Mouse (Mus musculus) right cerebral cortex, adult 18-20 months (tissue): Measurements from ENCODE around the gene Sppl2a.
A peak's percentile ranks its signal among the peaks of the same experiment; 100 is the strongest.
"Not testable (repeated sequence)": the region's sequence is repeated elsewhere in the genome, so short reads cannot be mapped to it uniquely, and the experiment has no call there.

ENCODE experiments used
- DNase-seq: peaks from one replicate; pipeline ENCODE4 v3.0.0; 2022; ENCODE audit warnings: mixed read lengths

Sppl2a gene

DNA sequence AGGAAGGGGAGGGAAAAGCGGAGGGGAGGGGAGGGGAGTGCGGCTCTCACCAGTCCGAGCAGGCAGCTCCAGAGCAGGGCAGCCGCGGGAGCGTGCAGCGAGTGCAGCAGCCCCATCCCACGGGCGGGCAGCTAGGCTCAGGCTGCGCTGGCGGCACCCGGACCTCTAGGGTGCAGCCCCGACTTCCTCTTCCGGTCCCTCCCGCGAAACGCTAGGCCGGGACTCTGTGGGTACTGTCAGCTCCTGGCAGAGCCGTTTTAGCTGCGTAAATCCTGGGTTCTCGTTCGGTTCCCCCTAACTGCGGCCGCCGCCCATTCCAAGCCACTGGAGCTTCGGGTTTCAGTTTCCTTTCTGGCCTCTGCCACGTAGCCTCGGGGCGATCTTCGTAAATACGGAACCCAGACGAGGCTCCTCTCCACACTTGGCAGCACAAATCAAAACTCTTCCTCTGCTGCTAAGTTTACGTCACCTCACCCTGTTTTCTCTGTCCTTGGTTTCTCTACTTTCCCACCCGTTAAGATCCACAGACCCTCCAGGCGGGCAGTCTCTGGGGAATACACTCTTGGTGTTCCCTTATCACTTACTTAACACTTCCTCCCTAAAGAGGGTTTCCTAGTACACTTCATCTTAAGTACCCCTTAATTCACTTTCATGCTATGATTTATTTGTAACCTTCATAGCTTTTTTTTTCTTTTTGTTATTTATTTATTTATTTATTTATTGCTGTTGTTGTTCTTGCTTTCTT is at the start of gene Sppl2a:
Gene Sppl2a, minus strand, starts transcription at position 339 of the 745 bp plus-strand sequence.
- DNase-seq = peak; percentile 91

DNA sequence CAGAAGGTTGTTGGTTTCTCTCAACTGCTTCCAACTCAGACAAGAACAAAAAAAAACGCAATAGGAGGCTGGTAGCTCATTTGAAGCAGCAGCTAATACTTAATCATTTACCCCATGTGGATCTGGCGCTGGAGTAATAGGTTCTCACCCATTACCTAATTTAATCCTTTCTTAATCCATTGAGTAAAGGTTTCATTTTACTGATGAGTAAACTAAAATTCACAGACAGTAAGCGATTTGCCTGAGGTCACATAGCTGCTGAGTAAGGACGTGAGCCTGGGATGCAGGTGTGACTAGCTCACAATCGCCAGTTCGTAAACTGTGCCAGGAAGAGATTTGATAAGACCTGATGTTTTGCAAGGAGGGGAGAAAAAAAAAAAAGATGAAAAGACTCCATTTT is 44.4 kb upstream of the Sppl2a start:
- DNase-seq = no peak

DNA sequence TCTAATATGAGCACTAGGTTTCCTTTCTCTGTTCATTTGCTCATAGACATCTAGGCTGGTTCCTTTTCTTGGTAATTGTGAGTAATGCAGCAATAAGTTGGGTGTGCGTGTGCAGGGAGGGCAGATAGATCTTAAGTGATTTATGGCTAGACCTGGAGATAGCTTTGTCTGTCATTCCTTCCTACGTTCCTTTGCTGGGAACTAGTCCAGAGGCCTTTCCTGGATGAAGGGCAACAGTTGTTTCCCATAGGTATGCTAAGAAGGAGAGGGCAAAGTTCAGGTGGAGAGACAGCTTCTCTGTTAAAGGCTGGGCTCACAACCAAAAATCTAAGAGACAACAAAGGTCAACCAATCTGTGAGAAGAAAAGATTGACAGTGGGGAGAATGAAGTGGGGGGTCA is 28.7 kb upstream of the Sppl2a start:
- no peak for DNase-seq

DNA sequence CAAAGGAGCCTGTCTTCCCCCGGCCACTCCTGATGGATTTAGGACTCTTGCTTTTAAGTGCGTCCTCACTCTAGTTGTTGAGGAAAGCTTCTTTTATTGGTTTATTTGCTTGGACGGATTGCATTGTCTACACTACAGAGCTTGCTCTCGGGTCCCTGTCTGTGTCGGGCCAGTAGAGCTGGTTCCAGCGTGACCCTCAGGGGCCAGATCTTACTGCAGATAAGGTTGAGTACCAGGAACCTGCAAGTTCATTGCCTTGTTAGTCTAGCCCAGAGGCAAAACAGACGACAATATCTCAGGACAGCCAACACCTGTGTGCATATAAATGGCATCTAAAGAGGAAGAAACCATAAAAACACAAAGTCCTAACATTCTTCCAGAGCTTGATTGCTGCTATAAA is 22.6 kb upstream of the Sppl2a start:
- no peak for DNase-seq

DNA sequence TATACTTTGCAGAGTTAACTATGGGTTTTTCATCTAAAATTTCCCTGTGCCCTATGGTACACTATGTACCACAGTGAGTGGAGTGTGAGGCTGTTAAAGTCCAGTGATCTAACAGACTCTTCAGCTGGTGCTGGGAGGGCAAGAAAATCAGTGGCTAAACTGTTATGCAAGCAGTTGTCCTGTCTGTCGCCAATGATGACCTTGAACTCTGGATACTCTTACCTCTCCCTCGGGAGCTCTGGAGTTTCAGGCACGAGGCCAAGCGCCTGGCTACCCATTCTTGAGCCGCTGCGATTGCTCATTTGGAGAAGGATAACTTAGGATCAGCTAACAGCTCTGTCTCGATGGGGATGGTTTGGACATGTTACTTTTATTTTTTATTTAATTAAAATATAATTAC is 18.1 kb upstream of the Sppl2a start:
- DNase-seq = no peak

DNA sequence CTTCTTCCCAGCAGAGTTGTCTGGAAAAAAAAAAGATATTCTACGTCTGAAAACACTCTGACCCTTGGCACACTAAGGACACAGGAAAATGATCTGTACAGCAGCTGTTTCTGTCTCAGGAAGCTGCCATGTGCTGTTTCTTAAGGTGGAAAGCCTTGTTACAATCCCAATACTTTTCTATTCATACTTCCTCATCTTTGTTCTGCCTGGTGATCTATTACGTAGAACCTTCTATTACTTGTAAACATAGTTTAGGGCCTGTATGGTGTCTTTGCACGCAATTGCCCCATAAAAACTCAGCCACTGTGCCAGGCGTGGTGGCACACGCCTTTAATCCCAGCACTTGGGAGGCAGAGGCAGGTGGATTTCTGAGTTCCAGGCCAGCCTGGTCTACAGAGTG is 17.4 kb upstream of the Sppl2a start:
- DNase-seq = no peak

DNA sequence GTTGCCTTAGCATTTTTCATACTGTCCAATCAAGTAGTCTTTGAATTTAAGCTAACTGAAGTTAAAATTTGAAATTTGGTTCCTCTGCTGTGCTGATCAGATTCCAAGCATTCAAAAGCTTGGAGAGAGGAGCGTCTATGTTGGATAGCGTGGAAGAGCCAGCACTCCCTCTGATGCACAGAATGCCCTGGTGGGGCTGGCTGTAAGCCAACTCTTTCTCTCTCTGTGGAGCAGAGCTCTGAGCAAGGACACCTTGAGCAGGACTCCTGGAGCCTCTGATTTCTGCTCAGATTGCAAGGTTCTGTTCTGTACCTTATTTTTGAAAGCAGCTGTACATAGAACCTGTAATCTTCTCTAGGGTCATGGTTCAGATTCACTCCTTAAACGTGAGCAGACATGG is 16.8 kb upstream of the Sppl2a start:
- DNase-seq = no peak

DNA sequence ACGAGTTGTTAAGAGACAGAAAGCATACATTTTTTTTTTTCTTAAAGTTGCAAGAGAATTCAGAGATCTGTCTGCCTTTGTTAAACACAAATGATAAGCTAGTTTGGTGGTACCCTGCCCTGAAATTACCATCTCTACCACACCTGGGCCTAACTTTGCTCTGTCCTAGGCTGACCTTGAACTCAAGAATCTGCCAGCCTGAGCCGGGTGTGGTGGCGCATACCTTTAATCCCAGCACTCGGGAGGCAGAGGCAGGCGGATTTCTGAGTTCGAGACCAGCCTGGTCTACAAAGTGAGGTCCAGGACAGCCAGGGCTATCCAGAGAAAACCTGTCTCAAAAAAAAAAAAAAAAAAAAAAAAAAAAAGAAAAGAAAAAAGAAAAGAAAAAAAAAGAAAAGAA is 16.3 kb upstream of the Sppl2a start:
- not testable (repeated sequence) for DNase-seq

DNA sequence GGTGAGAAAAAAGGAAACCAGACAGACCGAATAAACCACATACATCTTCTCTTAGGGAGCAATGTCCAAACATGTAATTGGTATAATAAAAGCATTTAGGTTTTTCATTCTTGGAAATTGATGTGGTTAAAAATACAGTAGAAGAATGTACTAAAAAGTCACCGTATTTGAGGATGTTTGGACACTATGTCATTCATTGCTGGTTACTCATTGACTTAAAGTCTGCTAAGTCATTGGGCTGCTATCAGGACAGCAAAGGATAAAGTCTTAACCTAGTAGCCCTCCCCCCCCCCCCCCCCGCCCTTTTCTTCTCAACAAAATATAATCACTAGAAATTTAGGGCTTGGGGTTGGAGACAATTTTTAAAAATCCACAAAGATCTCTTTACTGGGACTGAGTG is 15.2 kb upstream of the Sppl2a start:
- DNase-seq = no peak

DNA sequence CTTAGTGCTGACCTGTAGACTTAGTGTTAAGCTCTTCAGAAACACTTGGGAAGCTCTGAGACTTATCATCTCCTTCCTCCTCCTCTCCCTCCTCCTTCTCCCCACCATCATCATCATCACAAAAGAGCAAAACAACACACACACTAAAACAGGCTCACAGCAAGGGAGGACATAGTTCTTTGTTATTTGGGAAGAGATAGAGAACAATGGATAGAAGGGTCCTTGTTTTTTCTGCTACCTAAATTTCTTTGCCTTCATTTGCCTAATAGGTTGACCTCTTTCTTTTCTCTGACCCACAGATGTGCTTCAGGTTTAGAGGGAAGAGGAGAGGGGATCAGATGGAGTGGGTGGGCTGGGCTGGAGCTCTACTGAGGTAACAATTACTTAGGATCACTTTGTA is 14.6 kb upstream of the Sppl2a start:
- no peak for DNase-seq

DNA sequence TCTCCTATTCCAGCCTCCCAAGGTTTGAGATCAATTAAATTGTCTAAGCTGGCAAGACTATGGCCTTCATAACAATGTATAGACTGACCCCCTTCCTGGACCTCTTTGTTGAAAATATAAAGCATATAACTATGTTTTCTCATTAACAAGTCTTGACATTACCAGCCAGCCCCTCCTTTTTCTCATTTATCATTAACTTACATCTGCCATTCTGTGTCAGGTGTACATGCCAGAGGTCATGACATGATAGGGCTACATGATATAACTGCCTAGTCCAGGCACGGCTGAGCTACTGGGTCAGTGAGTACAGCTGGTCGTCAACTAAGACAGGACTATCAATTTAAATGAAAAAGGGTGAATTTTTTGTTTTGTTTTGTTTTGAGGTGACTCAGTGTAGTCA is 10.2 kb upstream of the Sppl2a start:
- DNase-seq = no peak

DNA sequence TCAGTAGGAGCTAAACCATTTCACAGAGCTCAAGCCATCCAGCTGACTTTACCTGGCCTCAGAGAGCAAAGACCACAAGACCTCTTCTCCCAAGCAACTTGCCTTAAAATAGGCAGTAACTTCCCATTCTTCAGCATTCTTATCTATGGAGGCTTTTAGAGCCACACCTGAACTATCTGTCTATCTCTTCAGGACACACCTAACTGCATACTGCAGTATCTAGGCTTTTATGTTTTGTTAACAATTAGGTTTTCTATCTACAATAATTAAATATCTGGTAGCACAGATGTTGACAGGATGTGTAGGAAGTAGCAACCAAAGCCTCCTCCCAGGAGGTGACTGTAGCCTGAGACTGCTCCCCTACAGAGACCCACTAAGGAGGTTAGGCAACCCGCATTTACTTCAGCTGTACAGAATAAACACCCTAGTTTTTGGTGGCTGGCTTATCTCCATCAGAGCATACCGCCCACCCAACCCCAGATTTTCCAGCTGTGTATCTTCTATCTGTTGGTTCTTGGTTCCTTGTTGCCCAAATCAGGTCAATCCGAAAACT is 7.4 kb upstream of the Sppl2a start:
- DNase-seq = no peak

DNA sequence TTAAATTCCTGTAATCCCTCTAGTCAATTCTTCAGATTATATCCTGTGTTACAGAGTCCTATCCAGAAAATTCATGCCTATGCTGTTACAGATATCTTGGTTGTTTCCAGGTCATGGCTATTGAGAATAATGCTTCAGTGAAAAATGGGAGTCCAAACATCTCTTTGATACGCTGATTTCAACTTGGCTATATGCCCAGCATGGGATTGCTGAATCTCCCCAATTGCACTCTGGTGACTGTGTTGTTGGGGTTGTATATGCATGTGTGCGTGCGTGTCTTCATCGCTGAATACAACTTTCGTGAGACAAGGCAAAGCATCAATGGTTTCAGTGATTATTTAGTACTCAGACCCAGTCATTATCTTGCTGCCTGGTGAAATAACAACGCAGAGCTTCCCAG is 5.0 kb upstream of the Sppl2a start:
- DNase-seq = no peak

DNA sequence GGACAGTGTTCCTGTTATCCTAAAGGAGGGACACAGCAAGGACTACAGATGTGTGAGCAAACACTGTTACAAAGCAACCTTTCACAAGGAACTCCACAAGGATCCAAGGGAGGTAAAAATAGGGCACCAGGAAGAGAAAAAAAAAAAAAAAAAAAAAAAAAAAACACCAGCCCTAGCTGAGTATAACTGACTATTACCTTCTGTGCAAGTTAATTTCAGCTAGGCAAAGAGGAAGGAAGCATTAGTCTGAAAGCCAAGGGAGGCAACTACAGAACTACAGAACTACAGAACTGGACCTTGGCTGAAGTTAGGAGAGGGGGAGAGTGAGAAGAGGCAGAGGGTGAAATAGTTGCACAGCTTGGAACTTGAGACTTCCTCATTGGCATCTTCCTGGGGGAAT is 886 bp upstream of the Sppl2a start:
- DNase-seq = no peak

DNA sequence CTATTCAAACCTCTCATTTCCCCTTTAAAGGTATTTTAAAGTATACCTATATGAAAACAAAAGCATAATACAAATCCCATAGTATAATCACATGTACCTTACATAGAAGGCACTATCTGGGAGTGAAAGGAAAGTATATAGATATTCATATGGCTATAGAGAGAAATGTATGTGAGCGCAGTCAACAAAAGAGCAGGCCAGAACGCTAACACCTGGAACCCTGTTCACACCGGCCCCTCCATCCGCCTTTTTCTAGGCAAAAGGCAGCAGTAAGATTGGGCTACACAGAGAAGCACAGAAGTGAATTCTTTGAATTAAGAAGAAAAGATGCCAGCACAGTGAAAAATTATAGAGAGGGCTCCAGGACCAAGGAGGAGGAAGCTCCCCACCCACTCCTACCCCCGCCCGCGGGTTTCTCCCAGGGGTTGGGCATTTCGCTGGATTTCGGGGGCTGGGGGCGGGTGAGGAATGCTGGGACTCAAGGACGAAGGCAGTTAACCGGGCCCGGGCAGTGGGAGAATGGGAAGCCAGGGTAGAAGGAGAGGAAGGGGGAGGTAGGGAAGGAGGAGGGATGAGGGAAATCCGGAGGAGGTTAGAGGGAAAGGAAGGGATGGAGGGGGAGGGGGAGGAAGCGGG is 656 bp downstream of the Sppl2a start:
- no peak for DNase-seq

DNA sequence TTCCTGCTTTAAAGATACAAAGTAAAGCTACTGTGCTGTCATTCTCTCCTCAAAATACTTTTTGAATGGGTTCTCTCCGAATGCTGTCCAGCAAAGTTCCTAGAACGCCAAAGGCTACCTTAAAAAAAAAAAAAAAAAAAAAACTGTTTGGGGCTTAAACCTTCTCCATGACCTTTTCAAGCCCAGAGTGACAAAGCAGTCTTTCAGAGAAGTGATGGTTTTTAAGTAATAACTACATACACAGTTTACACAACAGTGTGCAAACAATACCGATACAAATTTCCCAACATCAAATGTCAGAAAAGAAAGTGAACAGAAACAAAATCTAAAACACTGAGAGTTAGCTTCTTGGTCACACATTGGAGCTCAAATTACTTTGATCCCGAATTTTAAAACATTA is 1.3 kb downstream of the Sppl2a start:
- no peak for DNase-seq

DNA sequence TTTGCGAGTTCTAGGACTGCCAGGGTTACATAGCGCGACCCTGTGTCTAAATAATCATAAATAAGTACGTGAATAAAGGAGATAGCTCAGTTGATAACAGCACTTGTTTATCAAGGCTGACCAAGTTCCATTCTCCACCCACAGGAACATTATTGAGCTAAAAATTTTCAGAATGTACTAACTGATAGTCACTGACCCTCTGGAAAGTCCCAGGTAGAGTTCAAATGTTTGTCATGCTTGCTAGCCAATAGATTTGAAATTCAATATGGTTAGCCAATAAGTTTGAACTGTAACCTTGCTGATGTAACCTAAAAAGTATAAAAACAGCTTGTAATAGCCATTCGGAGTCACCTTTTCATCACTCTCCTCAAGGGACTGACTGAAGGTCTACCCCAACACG is 4.4 kb downstream of the Sppl2a start:
- no peak for DNase-seq

DNA sequence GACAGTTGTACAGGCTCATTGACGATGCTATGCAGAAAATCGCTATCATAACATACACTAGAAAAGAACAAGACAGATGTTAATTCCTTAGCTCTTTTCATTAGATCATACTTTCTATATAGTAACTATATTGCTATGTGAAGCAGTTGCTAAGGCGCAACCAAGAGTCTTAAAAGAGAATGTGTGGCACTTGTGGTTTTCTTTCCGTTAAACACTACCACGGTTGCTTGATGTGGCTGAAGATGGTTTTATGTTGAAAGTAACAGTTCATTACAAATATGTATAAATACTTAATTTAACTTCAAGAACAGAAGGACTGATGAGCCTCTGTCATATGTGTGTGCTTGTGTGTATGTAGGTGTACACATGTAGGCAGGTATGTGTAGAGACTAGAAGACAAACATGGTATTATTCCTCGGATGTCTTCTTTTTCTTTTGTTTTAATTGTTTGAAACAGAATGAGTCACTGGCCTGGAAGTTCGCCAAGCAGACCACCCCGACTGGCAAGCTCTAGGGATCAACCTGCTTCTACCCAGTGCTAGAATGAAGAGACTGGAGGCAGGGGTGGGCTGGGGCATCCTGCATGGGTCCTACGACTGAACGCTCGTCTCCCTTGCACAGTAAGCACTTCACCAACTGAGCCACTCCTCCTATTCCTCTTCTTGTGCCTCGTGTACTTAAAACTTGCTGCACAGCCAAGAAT is 12.5 kb downstream of the Sppl2a start:
- no peak for DNase-seq

DNA sequence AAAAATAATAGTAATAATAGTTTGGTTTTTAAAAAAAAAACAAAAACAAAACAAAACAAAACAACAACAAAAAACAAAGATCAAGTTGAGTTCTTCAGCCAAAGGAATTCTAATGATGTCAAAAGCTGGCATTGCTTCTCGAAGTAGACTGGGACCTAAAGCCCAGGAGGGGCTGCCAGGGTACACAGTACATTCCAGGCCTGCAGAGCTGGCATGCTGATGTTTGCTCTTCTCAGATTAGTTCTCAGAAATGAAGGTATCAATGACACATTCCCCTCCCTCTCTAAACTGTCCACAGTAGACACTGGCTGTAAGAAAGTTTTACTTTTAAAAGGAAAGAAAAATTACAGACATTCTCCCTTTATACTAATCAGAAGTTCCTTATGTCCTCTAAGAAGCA is 16.8 kb downstream of the Sppl2a start:
- no peak for DNase-seq

DNA sequence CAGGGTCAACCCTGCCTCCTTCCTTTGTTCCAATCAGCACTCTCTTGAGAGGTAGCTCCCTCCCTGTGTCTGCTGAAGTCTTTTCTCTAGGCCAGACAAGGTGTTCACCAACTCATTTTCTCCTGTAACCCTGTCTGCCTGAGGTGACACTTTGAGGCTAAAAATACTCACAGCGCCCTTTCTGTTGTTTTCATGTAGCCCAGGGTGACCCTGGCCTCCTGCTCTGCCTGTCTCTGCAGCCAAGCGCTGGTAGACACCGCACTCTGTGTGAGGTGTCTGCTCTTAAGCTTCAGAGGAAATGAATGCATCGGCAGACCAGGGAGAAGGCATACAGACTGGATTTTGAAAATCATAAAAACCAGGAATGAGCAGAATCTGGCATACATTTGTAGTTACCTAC is 18.9 kb downstream of the Sppl2a start:
- no peak for DNase-seq

DNA sequence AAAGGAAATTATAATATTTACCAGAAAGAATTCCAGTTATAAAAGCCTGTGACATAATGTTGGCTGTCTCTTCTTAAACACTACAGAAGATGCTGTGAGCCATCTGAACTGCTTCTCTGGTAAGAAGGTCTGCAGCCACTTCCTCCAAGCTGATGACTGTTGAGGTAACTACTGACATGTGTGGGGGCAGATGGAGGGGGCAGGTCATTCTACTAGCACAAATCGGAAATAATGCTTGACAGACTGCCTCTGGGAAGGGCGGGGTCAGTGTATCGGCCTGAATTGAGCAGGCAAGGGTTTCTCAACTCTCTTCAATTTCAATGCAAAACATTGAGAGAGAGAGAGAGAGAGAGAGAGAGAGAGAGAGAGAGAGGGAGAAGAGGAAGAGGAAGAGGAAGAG is 28.9 kb downstream of the Sppl2a start:
- no peak for DNase-seq

DNA sequence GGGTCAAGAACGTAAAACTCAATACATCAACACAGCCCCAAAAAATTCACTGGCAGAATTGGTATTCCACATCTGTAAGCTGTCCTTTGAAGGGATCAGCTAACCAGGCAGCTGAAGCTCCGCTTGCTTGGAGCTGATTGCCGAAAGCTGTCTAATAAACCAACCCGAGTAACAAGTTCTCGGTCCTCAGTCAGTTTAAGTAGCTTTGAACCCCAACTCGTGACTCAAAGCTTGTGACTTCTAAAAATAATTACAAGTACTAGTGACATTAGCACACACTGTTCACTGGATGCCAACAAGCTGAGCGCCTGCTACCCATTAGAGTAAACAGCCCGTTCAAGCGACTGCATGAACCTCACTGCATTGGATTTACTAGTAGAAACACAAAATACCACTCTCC is 35.5 kb downstream of the Sppl2a start:
- DNase-seq = no peak

DNA sequence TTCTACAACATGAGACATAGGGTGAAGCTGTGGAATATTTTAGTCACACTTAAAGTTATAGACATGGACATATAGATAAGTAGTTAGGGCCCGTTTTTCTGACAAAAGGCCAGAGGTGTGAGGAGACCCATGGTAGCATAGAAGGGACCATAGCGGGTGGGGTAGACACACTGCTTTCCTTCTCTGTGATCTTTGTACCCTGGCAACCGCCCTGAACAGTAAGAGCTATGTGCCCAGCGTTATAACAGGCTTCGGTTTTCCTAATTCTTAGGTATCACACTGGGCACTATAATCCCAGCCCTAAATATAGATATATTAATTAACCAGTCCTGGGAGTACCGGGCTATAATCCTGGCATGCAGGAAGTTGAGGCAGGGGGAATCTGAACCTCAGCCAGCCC is 36.1 kb downstream of the Sppl2a start:
- no peak for DNase-seq

DNA sequence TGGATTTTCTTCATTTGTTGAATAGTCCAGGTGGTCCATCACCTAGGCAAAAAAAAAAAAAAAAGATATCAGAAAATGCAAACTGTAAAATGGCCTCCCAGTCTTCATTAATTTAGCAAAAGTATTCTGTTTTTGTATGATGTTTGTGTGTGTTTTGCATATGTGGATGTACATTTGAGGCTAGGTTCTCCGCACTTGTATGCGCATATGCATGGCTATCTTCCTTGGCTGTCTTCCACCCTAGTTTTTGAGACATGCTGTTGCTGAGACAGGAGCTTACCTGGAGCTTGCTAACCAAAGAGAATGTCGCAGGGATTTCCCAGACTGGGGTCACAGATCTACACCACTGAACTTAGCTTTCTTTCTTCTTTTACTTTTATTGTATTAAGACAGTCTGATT is 38.8 kb downstream of the Sppl2a start:
- DNase-seq = no peak
